21 mouse cellular contexts compared by ENCODE assay signal in the genomic region with DNA sequence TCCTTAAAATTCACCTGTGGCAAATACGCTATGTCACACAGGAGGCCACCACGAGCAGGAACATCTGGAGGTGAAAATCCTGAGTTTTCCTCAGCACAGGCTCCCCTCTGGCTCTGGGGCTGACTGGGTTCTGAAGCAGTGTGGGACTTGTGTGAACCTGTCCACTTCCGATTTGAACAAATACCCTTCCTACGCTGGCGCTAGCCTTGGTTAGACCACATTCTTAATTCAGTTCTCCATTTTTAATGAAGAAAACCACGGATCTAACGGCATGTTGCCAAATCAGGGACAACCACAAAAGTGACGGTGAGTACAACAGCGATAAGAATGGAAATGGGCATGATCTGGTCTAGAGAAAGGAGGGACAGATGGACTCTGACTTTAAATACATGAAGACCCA. TPM values are rescaled to one million over a fixed set of nuclear protein-coding genes. Genes with fewer than 3 reads are reported as not detected.
"Had no signal": no experiment of that assay in that cellular context is flagged by ENCODE, and none has a peak within 500 bp of the region (broad histone marks: within the 10 kb centered on the region; RNA-seq: fewer than 3 reads in every experiment).

No protein-coding gene starts in this region.

- H3K4me3 ChIP-seq: liver, embryonic 15.5 days; lung, embryonic 15.5 days; megakaryocyte, embryonic 14.5 days; midbrain, embryonic 12.5 days; myocyte; neural tube, embryonic 13.5 days; stomach, embryonic 15.5 days had no signal

- H3K4me1 ChIP-seq: liver, embryonic 15.5 days; lung, embryonic 15.5 days; midbrain, embryonic 12.5 days; stomach, embryonic 15.5 days had no signal

- H3K4me2 ChIP-seq: liver, embryonic 15.5 days; lung, embryonic 15.5 days; midbrain, embryonic 12.5 days; neural tube, embryonic 13.5 days; stomach, embryonic 15.5 days had no signal

- H3K27me3 ChIP-seq: liver, embryonic 15.5 days; lung, embryonic 15.5 days; midbrain, embryonic 12.5 days; neural tube, embryonic 13.5 days; stomach, embryonic 15.5 days had no signal

- ATAC-seq: liver, postnatal 0 days; lung, postnatal 0 days; midbrain, embryonic 16.5 days had no signal

- H3K9ac ChIP-seq: liver, embryonic 15.5 days; liver, postnatal 0 days; lung, embryonic 15.5 days; midbrain, embryonic 12.5 days; neural tube, embryonic 13.5 days; stomach, embryonic 15.5 days had no signal

- DNase-seq: liver, postnatal 0 days; lung, adult 2 months; lung, postnatal 14 days; lung, postnatal 36 days; midbrain, embryonic 14.5 days; right cerebral cortex, postnatal 14 days; thymus, adult 2 months; thymus, postnatal 25 days; thymus, postnatal 4 days had no signal

- H3K27ac ChIP-seq: liver, embryonic 15.5 days; lung, embryonic 15.5 days; macrophage; midbrain, embryonic 12.5 days; neural tube, embryonic 13.5 days; stomach, embryonic 15.5 days; stomach, postnatal 0 days had no signal

- H3K36me3 ChIP-seq: liver, embryonic 15.5 days; lung, embryonic 15.5 days; midbrain, embryonic 12.5 days; neural tube, embryonic 13.5 days; stomach, embryonic 15.5 days had no signal

- H3K9me3 ChIP-seq: liver, embryonic 15.5 days; lung, embryonic 15.5 days; midbrain, embryonic 12.5 days; neural tube, embryonic 13.5 days; stomach, embryonic 15.5 days had no signal

RNA-seq across cellular contexts. Expression of gene Dgki, which starts 15.1 kb away (rescaled TPM):
- total RNA-seq: neutrophil, adult 5-6 weeks had no signal
